Mouse (Mus musculus) limb, embryonic 12.5 days (tissue): ENCODE measurements around the gene Ttc39b. TPM values are rescaled to one million over a fixed set of nuclear protein-coding genes. Genes with fewer than 3 reads are reported as not detected.

Experiments
- ATAC-seq: fragments of 200-750 bp; cut with Nextera tagmentation; 2 replicates; pipeline ENCODE4 v1.8.0; 2017; ENCODE audit warnings: low read depth, moderate TSS enrichment; ENCODE audit not compliant: insufficient number of reproducible peaks, insufficient read depth, low FRiP score, low TSS enrichment
- H3K27ac ChIP-seq: fragments of 300-500 bp; sonication (generic); 2 replicates; pipeline ENCODE4 v1.5.1; 2016; ENCODE audit warnings: mild to moderate bottlenecking, moderate library complexity
- H3K27me3 ChIP-seq: fragments of 300-500 bp; sonication (generic); 2 replicates; pipeline ENCODE4 v1.6.1; 2016; ENCODE audit warnings: mild to moderate bottlenecking, moderate library complexity
- H3K36me3 ChIP-seq: fragments of 300-500 bp; sonication (generic); 2 replicates; pipeline ENCODE4 v1.6.1; 2016; ENCODE audit warnings: mild to moderate bottlenecking, moderate library complexity
- H3K4me1 ChIP-seq: fragments of 300-500 bp; sonication (generic); replicated peaks from 2 replicates; pipeline ENCODE4 v1.6.1; 2016
- H3K4me2 ChIP-seq: fragments of 300-500 bp; sonication (generic); 2 replicates; pipeline ENCODE4 v1.6.1; 2016; ENCODE audit warnings: mild to moderate bottlenecking, moderate library complexity
- H3K4me3 ChIP-seq: fragments of 300-500 bp; sonication (generic); replicated peaks from 2 replicates; pipeline ENCODE4 v1.5.1; 2016; ENCODE audit warnings: mild to moderate bottlenecking
- H3K9ac ChIP-seq: fragments of 300-500 bp; sonication (generic); replicated peaks from 2 replicates; pipeline ENCODE4 v1.6.1; 2016; ENCODE audit warnings: mild to moderate bottlenecking, moderate library complexity
- H3K9me3 ChIP-seq: fragments of 300-500 bp; sonication (generic); 2 replicates; pipeline ENCODE4 v1.6.1; 2016; ENCODE audit warnings: mild to moderate bottlenecking, moderate library complexity
- WGBS: fragments of 180-500 bp; shearing (Covaris S2); methylation state at CpG from one replicate; pipeline ENCODE4 v1.1.7; 2016; 5-methylcytosine and 5-hydroxymethylcytosine counted together
- polyA plus RNA-seq: library from polyadenylated mRNA; unstranded; fragments of >200 nt; fragmentation: Nextera tagmentation; extraction: Ambion mirVana; gene quantifications from 2 replicates; pipeline ENCODE4 v1.2.1, GENCODE M21; 2016

The Ttc39b gene
- polyA plus RNA-seq, 1 experiment from 2014 or later: 2.0 TPM

DNA sequence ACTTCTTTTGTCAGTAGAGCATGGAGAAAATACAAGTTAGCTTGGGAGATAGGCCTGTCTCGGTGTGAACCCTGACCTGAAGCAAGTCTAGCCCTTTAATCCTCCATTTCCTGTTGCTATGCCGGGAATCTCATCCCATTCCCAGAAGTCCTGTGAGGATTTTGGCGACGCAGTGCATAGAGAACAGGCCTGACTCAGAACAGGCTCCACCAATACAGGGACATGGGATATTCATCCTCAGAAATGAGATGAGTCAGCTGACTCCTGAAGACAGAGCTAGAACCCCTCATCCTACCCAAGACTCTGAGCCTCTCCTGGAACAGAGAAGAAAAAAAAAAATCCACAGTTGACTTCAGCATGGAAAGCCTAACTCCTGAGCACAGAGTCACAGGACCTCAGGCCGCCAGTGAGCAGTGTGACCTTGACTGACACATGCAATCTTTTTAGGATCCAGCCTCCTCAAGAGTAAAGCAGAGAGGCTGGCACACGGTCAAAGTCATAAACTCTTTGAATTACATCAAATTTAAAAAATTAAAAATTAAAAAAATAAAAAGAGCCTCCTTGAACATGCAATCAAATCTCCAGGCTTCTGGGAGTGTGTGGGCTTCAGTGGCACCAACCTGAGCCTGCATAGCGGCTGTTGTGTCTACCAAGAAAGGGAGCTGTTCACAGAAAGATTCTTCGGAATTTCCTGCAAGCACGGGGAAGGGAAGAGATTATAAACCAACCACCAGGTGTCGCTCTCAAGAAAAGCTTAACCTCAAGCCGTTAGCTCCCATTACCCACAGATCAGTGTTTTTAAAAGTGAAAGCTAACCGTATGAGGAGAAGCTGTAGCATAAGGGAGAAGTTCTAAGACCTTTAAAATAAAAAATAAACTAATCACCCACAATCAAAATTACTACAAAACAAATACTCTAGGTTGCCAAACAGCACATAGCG, 20.9 kb downstream of the Ttc39b start:
- peaks cover 23% of the 10 kb centered on the region for H3K4me1 ChIP-seq
- H3K4me2 ChIP-seq: peak overlapping the region; percentile 19; the same call in 1 of the 2 replicates
- no peak for ATAC-seq
- 33% methylated on average over 13 of the region's 13 CpGs for WGBS
- H3K4me3 ChIP-seq: no peak overlapping the region
- no peak overlapping the region for H3K9ac ChIP-seq
- no peaks in the 10 kb centered on the region for H3K9me3 ChIP-seq
- no peak overlapping the region for H3K27ac ChIP-seq
- H3K27me3 ChIP-seq: no peaks in the 10 kb centered on the region
- H3K36me3 ChIP-seq: no peaks in the 10 kb centered on the region

DNA sequence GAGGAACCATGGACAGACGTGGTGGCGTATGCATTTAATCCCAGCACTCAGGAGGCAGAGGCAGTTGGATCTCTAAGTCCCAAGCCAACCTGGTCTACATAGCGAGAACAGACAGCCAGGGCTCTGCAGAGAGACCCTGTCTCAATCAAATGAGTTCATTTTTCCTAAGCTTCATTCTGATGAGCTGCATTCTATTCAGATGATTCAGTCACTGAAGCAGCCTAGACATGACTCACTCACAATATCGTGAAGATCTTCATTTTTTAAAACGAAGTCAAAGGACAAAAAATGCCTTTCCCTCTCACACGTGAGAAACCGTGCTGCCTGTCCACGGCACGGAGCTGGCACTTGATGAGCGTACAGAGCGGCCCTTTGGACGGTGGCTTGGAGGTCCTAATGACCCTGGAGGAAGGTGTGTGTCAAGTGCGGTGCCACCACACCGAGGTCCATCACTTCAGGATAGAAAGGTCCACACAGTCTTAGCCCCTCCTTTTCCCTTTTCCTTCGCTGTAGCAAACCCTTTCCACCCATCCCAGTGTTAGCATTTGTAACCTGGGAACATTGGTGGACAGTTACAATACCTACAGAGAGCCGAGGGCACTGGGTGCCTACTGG, 21.8 kb downstream of the Ttc39b start:
- Histone ChIP-seq H3K9me3 (no peaks in the 10 kb centered on the region), H3K4me1 (peaks cover 18% of the 10 kb centered on the region), H3K4me3 (no peak overlapping the region), H3K27ac (no peak overlapping the region), H3K27me3 (no peaks in the 10 kb centered on the region), H3K9ac (no peak overlapping the region), H3K36me3 (no peaks in the 10 kb centered on the region), H3K4me2 (no peak overlapping the region)
- ATAC-seq: no peak
- WGBS: 92% methylated on average over 16 of the region's 16 CpGs

- Histone ChIP-seq H3K9ac (no peak overlapping the region), H3K4me3 (no peak overlapping the region), H3K9me3 (no peaks in the 10 kb centered on the region), H3K27ac (no peak overlapping the region), H3K4me1 (peaks cover 18% of the 10 kb centered on the region), H3K27me3 (no peaks in the 10 kb centered on the region), H3K4me2 (no peak overlapping the region), H3K36me3 (no peaks in the 10 kb centered on the region)
- 95% methylated on average over 1 of the region's 1 CpGs for WGBS
- ATAC-seq: no peak
These were observed 22.3 kb downstream of the Ttc39b start for GRCm38 (mm10) chr4:83301713-83302112.

DNA sequence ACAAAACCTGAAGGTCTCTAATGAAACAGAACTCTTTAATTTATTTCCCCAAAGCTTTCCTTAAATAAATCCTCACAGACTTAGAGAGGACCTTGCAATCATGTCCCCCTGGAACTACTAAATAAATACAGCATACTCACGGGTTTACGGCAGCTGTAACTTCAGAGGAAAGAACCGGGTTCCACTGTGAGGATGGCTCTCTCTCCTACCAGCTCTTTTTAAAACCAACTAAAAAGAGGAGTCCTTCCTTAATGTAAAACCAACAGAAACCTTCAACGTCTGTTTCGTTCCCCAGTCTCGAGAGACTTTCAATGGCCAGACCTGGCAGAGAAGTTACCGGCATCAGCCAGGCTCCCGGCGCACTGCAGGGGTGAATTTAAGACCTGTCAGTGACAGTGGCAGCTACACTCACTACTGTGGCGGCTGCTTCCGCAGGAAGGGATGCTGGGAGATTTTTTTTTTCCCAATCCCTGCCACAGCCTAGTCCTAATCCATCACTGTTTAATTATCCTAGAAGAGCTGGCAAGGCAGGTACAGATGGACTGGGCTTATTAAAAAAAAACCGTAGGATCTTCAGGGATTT, 39.2 kb downstream of the Ttc39b start:
- no peaks in the 10 kb centered on the region for H3K9me3 ChIP-seq
- H3K4me3 ChIP-seq: peak overlapping the region; percentile 37
- peaks cover 25% of the 10 kb centered on the region for H3K4me1 ChIP-seq
- ATAC-seq: no peak
- H3K4me2 ChIP-seq: peak overlapping the region; percentile 74
- H3K36me3 ChIP-seq: no peaks in the 10 kb centered on the region
- H3K27ac ChIP-seq: no peak overlapping the region
- H3K9ac ChIP-seq: peak overlapping the region; percentile 35; the same call in 1 of the 2 replicates
- WGBS: 1% methylated on average over 12 of the region's 12 CpGs
- no peaks in the 10 kb centered on the region for H3K27me3 ChIP-seq

DNA sequence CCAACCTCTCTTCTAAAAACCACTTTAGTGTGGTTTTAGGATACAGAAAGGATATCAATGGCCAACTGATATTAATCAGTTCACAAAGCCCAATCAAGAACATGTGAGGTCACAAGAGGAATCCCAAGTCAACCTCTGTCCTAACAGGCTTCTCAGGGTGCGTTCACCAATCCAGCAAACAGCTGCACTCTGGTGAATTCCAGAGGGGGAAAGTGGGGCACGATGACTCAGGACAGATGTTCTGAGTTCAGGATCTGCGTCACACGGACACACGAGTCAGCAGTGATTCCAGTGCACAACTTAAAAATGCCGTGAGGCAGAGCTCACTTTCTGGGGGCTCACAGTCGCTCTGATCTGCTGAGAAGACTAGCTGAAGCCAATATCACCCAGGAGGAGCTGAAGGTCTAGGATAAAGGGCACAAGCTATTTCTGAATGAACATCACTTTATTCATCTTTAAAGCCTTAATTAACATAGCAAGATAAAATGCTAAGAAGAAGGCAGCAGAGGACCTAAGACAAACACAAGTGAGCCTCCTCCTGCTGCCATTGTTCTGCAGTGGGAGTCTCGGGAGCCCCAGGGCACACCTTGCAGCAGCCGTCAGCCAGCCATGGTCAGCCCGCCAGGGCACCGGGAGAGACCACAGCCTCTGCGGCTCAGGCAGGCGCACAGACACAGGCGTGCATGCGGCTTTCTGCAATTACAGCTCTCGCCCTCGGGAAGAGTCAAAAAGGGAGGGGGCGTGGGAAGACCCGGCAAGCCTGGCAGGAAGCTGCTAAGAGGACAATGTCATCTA, 39.9 kb downstream of the Ttc39b start:
- Histone ChIP-seq H3K4me1 (peaks cover 25% of the 10 kb centered on the region), H3K9me3 (no peaks in the 10 kb centered on the region), H3K27ac (no peak overlapping the region), H3K4me2 (peak overlapping the region; percentile 74), H3K27me3 (no peaks in the 10 kb centered on the region), H3K36me3 (no peaks in the 10 kb centered on the region), H3K9ac (peak overlapping the region; percentile 35; the same call in 1 of the 2 replicates), H3K4me3 (peak overlapping the region; percentile 37)
- WGBS: 18% methylated on average over 19 of the region's 19 CpGs
- ATAC-seq: no peak

DNA sequence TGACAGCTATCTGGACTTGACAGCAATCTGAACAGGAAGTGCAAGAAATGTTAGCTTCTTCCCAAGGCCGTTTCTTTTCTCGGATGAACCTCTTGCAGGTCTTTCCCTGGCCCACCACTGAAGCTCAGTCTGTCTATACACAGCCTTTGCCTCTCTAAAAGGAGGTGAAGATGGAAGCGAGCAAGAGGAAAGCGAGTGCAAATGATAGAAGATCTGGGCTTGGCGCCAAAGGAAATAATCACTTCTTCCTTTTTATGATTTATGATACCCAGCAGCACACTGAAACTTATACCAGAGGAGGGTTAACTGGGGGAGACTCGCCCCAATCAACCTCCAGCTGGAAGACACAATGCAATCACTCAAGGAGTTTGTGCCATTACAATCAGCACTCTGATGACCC, 41.6 kb downstream of the Ttc39b start:
- Histone ChIP-seq H3K4me3 (no peak overlapping the region), H3K36me3 (no peaks in the 10 kb centered on the region), H3K27me3 (no peaks in the 10 kb centered on the region), H3K4me1 (peaks cover 25% of the 10 kb centered on the region), H3K4me2 (no peak overlapping the region), H3K27ac (no peak overlapping the region), H3K9ac (no peak overlapping the region), H3K9me3 (no peaks in the 10 kb centered on the region)
- WGBS: 72% methylated on average over 6 of the region's 6 CpGs
- no peak for ATAC-seq

DNA sequence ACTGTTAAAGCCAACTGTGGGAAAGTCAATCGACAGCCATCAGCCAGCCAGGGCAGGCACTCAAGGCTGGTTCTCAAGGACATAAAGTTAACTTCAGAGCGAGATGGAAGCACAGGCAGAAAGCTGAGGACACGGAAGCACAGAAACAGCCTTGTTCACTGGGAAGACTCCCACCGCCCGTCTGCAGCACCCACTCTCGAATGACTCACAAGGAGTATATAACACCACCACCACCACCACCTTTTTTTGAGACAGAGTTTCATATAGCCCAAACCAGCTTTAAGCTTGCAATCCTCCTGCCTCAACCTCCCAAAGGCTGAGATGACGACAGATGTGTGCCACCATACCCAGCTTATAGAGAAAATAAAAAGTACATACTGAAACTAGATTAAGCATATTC, 44.8 kb downstream of the Ttc39b start:
- H3K4me3 ChIP-seq: no peak overlapping the region
- peaks cover 15% of the 10 kb centered on the region for H3K4me1 ChIP-seq
- no peak overlapping the region for H3K9ac ChIP-seq
- H3K27me3 ChIP-seq: no peaks in the 10 kb centered on the region
- H3K4me2 ChIP-seq: no peak overlapping the region
- H3K36me3 ChIP-seq: no peaks in the 10 kb centered on the region
- no peak overlapping the region for H3K27ac ChIP-seq
- ATAC-seq: no peak
- WGBS: 89% methylated on average over 7 of the region's 7 CpGs
- H3K9me3 ChIP-seq: no peaks in the 10 kb centered on the region

DNA sequence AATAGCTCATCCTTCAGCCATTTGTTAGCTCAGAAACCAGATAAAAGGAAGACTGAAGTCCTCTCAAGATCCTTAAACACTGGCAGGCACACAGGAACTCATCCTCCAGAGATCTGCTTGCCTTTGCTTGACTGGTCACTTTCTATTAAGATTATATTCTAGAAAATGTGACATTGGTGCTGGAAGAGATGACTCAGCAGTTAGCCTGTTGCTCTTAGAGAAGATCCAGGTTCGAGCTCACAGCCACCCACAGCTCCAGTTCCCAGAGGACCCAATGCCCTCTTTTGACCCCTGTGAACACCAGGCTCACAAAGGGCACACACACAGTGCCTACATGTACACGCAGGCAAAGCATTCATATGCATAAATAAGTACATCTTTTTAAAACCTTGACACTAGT, 49.8 kb downstream of the Ttc39b start:
- Histone ChIP-seq H3K36me3 (no peaks in the 10 kb centered on the region), H3K4me1 (peaks cover 5% of the 10 kb centered on the region), H3K9me3 (no peaks in the 10 kb centered on the region), H3K4me3 (no peak overlapping the region), H3K4me2 (no peak overlapping the region), H3K27ac (no peak overlapping the region), H3K9ac (no peak overlapping the region), H3K27me3 (no peaks in the 10 kb centered on the region)
- ATAC-seq: no peak
- 76% methylated on average over 2 of the region's 2 CpGs for WGBS

GRCm38 (mm10) chr4:83273616-83274050, 50.4 kb downstream of the Ttc39b start:
- H3K9me3 ChIP-seq: no peaks in the 10 kb centered on the region
- no peak overlapping the region for H3K4me2 ChIP-seq
- peaks cover 10% of the 10 kb centered on the region for H3K4me1 ChIP-seq
- H3K4me3 ChIP-seq: no peak overlapping the region
- no peaks in the 10 kb centered on the region for H3K27me3 ChIP-seq
- WGBS: 91% methylated on average over 19 of the region's 19 CpGs
- H3K36me3 ChIP-seq: no peaks in the 10 kb centered on the region
- no peak overlapping the region for H3K27ac ChIP-seq
- ATAC-seq: no peak
- no peak overlapping the region for H3K9ac ChIP-seq

GRCm38 (mm10) chr4:83272917-83273615, 51.0 kb downstream of the Ttc39b start:
- no peaks in the 10 kb centered on the region for H3K9me3 ChIP-seq
- no peak overlapping the region for H3K27ac ChIP-seq
- WGBS: 82% methylated on average over 9 of the region's 9 CpGs
- H3K4me3 ChIP-seq: no peak overlapping the region
- no peaks in the 10 kb centered on the region for H3K36me3 ChIP-seq
- no peak for ATAC-seq
- H3K9ac ChIP-seq: no peak overlapping the region
- no peak overlapping the region for H3K4me2 ChIP-seq
- no peaks in the 10 kb centered on the region for H3K27me3 ChIP-seq
- peaks cover 11% of the 10 kb centered on the region for H3K4me1 ChIP-seq
